31 mouse cellular contexts compared by ENCODE assay signal in genomic region chr3:53580596-53581254, GRCm38 (mm10).
DNase-seq lines count a peak whose midpoint lies in the region; ATAC-seq and TF ChIP-seq lines count a peak whose summit lies in the region.
"Had no signal": no experiment of that assay in that cellular context is flagged by ENCODE, and none has a peak within 500 bp of the region (broad histone marks: within the 10 kb centered on the region; RNA-seq: fewer than 3 reads in every experiment).

No protein-coding gene starts in this region.

- H3K9ac ChIP-seq in intestine, embryonic 14.5 days (ENCODE audit: low read length): no peak overlapping the region
- no peak overlapping the region for H3K9ac ChIP-seq in intestine, postnatal 0 days (ENCODE audit: low read depth, low read length)
- no peak overlapping the region for H3K9ac ChIP-seq in lung, embryonic 14.5 days
- no peak overlapping the region for H3K9ac ChIP-seq in midbrain, embryonic 11.5 days (ENCODE audit: low read length)
- H3K9ac ChIP-seq in midbrain, embryonic 16.5 days (ENCODE audit: low read depth, low read length): no peak overlapping the region
- H3K9ac ChIP-seq in stomach, postnatal 0 days (ENCODE audit: low read length): no peak overlapping the region
- H3K9ac ChIP-seq: embryonic facial prominence, embryonic 15.5 days; forebrain, embryonic 13.5 days; heart, embryonic 15.5 days; hindbrain, embryonic 12.5 days; liver, embryonic 13.5 days had no signal

- TF ChIP-seq CTCF in intestine, postnatal 0 days (IDR thresholded peaks at IDR 0.05; ENCODE audit: low read depth): no peak
- TF ChIP-seq CTCF in lung, embryonic 14.5 days (IDR thresholded peaks at IDR 0.05; ENCODE audit: low read depth): no peak
- no peak for TF ChIP-seq CTCF in stomach, postnatal 0 days (IDR thresholded peaks at IDR 0.05; ENCODE audit: low read depth)

- no peaks in the 10 kb centered on the region for H3K27me3 ChIP-seq in intestine, embryonic 14.5 days (replicated peaks; ENCODE audit: control insufficient read depth, insufficient read depth, low read length)
- H3K27me3 ChIP-seq in intestine, postnatal 0 days (replicated peaks; ENCODE audit: control insufficient read depth, insufficient read depth, low read length): no peaks in the 10 kb centered on the region
- H3K27me3 ChIP-seq in lung, embryonic 14.5 days (ENCODE audit: insufficient read depth, low read length): no peaks in the 10 kb centered on the region
- no peaks in the 10 kb centered on the region for H3K27me3 ChIP-seq in midbrain, embryonic 11.5 days (ENCODE audit: control insufficient read depth, insufficient read depth, low read length)
- H3K27me3 ChIP-seq in midbrain, embryonic 16.5 days (ENCODE audit: control insufficient read depth, insufficient read depth, low read depth, low read length): no peaks in the 10 kb centered on the region
- H3K27me3 ChIP-seq in stomach, postnatal 0 days (ENCODE audit: control insufficient read depth, insufficient read depth, low read length): no peaks in the 10 kb centered on the region
- H3K27me3 ChIP-seq: CH12.LX; embryonic facial prominence, embryonic 15.5 days; forebrain, embryonic 13.5 days; heart, embryonic 15.5 days; hindbrain, embryonic 12.5 days; liver, embryonic 13.5 days had no signal

- no peak overlapping the region for H3K4me3 ChIP-seq in intestine, embryonic 14.5 days (ENCODE audit: low read depth, low read length)
- no peak overlapping the region for H3K4me3 ChIP-seq in intestine, postnatal 0 days (ENCODE audit: low read depth, low read length)
- no peak overlapping the region for H3K4me3 ChIP-seq in lung, embryonic 14.5 days (ENCODE audit: low read depth, low read length)
- H3K4me3 ChIP-seq in midbrain, embryonic 11.5 days (ENCODE audit: low read depth, low read length): no peak overlapping the region
- H3K4me3 ChIP-seq in midbrain, embryonic 16.5 days (ENCODE audit: low read depth, low read length): no peak overlapping the region
- no peak overlapping the region for H3K4me3 ChIP-seq in stomach, postnatal 0 days (ENCODE audit: low read depth, low read length)
- H3K4me3 ChIP-seq: embryonic facial prominence, embryonic 10.5 days; embryonic facial prominence, embryonic 15.5 days; forebrain, embryonic 13.5 days; heart, embryonic 10.5 days; heart, embryonic 15.5 days; hindbrain, embryonic 12.5 days; liver, embryonic 13.5 days had no signal

- 35% methylated on average over 5 of the region's 5 CpGs for WGBS in intestine, embryonic 14.5 days
- WGBS in intestine, postnatal 0 days: 45% methylated on average over 5 of the region's 5 CpGs
- WGBS in lung, embryonic 14.5 days: 45% methylated on average over 5 of the region's 5 CpGs
- 81% methylated on average over 5 of the region's 5 CpGs for WGBS in midbrain, embryonic 11.5 days
- 85% methylated on average over 5 of the region's 5 CpGs for WGBS in midbrain, embryonic 16.5 days
- WGBS in stomach, postnatal 0 days: 37% methylated on average over 5 of the region's 5 CpGs

- DNase-seq in intestine, embryonic 14.5 days (ENCODE audit: low spot score): no peak
- DNase-seq in lung, embryonic 14.5 days: no peak
- DNase-seq in lung, postnatal 4 days: no peak
- DNase-seq in midbrain, embryonic 11.5 days (ENCODE audit: low spot score, missing footprints): peak; percentile 37
- DNase-seq in stomach, postnatal 0 days (ENCODE audit: low spot score): no peak
- DNase-seq in layer of hippocampus, adult 11-12 months (ENCODE audit: low spot score): no peak
- DNase-seq: adrenal gland, adult 2 months; adrenal gland, postnatal 36 days; cerebellum, adult 18-20 months; cerebellum, postnatal 10 days; gastrocnemius, postnatal 14 days; kidney, adult 9 months; kidney, postnatal 4 days; layer of hippocampus, postnatal 36 days; left cerebral cortex, postnatal 4 days; liver, embryonic 13.5 days; midbrain, embryonic 14.5 days; right cerebral cortex, adult 18-20 months; thymus, adult 18-20 months; thymus, postnatal 25 days had no signal

- peak; percentile 25 for TF ChIP-seq EP300 in stomach, postnatal 0 days (optimal IDR thresholded peaks at IDR 0.05)

- no peaks in the 10 kb centered on the region for H3K9me3 ChIP-seq in intestine, embryonic 14.5 days (ENCODE audit: control insufficient read depth, low read length)
- H3K9me3 ChIP-seq in intestine, postnatal 0 days (ENCODE audit: control insufficient read depth): no peaks in the 10 kb centered on the region
- H3K9me3 ChIP-seq in lung, embryonic 14.5 days (ENCODE audit: low read depth, low read length): no peaks in the 10 kb centered on the region
- H3K9me3 ChIP-seq in midbrain, embryonic 11.5 days (ENCODE audit: control insufficient read depth, low read length): no peaks in the 10 kb centered on the region
- H3K9me3 ChIP-seq in midbrain, embryonic 16.5 days (replicated peaks; ENCODE audit: control insufficient read depth, low read length, poor library complexity, severe bottlenecking): no peaks in the 10 kb centered on the region
- no peaks in the 10 kb centered on the region for H3K9me3 ChIP-seq in stomach, postnatal 0 days (ENCODE audit: control insufficient read depth, low read length)
- H3K9me3 ChIP-seq: embryonic facial prominence, embryonic 10.5 days; embryonic facial prominence, embryonic 15.5 days; forebrain, embryonic 13.5 days; heart, embryonic 10.5 days; heart, embryonic 15.5 days; hindbrain, embryonic 12.5 days; liver, embryonic 13.5 days had no signal

- H3K4me2 ChIP-seq in intestine, embryonic 14.5 days (ENCODE audit: low read length): no peak overlapping the region
- H3K4me2 ChIP-seq in intestine, postnatal 0 days (replicated peaks; ENCODE audit: low read depth): no peak overlapping the region
- no peak overlapping the region for H3K4me2 ChIP-seq in lung, embryonic 14.5 days
- H3K4me2 ChIP-seq in midbrain, embryonic 11.5 days: no peak overlapping the region
- H3K4me2 ChIP-seq in midbrain, embryonic 16.5 days (ENCODE audit: low read length): no peak overlapping the region
- no peak overlapping the region for H3K4me2 ChIP-seq in stomach, postnatal 0 days (replicated peaks; ENCODE audit: low read depth)
- H3K4me2 ChIP-seq: embryonic facial prominence, embryonic 15.5 days; forebrain, embryonic 13.5 days; heart, embryonic 15.5 days; hindbrain, embryonic 12.5 days; liver, embryonic 13.5 days had no signal

- H3K4me1 ChIP-seq in intestine, embryonic 14.5 days (replicated peaks; ENCODE audit: control insufficient read depth, insufficient read depth, low read length): peaks cover 2% of the 10 kb centered on the region; the same call in 1 of the 2 replicates
- no peaks in the 10 kb centered on the region for H3K4me1 ChIP-seq in intestine, postnatal 0 days (replicated peaks; ENCODE audit: control insufficient read depth, insufficient read depth, low read length)
- 0 out of 2 replicates have a peak, but pooled peaks cover 2% of the 10 kb centered on the region for H3K4me1 ChIP-seq in lung, embryonic 14.5 days (ENCODE audit: insufficient read depth)
- peaks cover 6% of the 10 kb centered on the region; the same call in 1 of the 2 replicates for H3K4me1 ChIP-seq in midbrain, embryonic 11.5 days (ENCODE audit: control insufficient read depth, insufficient read depth, low read length)
- H3K4me1 ChIP-seq in midbrain, embryonic 16.5 days (ENCODE audit: control insufficient read depth, insufficient read depth, low read length): no peaks in the 10 kb centered on the region
- no peaks in the 10 kb centered on the region for H3K4me1 ChIP-seq in stomach, postnatal 0 days (replicated peaks; ENCODE audit: control insufficient read depth, insufficient read depth)
- H3K4me1 ChIP-seq: embryonic facial prominence, embryonic 15.5 days; forebrain, embryonic 13.5 days; heart, embryonic 15.5 days; hindbrain, embryonic 12.5 days; liver, embryonic 13.5 days had no signal

- H3K27ac ChIP-seq in intestine, embryonic 14.5 days (ENCODE audit: low read depth): 0 out of 2 replicates have a peak overlapping the region, but pooled peaks have one; percentile 44
- no peak overlapping the region for H3K27ac ChIP-seq in intestine, postnatal 0 days (ENCODE audit: low read depth, low read length)
- peak overlapping the region; percentile 51; the same call in 1 of the 2 replicates for H3K27ac ChIP-seq in lung, embryonic 14.5 days (ENCODE audit: low read depth)
- H3K27ac ChIP-seq in midbrain, embryonic 11.5 days (ENCODE audit: low read depth, low read length): no peak overlapping the region
- H3K27ac ChIP-seq in midbrain, embryonic 16.5 days (ENCODE audit: low read length): no peak overlapping the region
- 0 out of 2 replicates have a peak overlapping the region, but pooled peaks have one; percentile 24 for H3K27ac ChIP-seq in stomach, postnatal 0 days (replicated peaks)
- H3K27ac ChIP-seq: embryonic facial prominence, embryonic 10.5 days; embryonic facial prominence, embryonic 15.5 days; forebrain, embryonic 13.5 days; heart, embryonic 10.5 days; heart, embryonic 15.5 days; hindbrain, embryonic 12.5 days; hindbrain, postnatal 0 days; liver, embryonic 13.5 days had no signal

- H3K36me3 ChIP-seq in intestine, embryonic 14.5 days (ENCODE audit: control insufficient read depth, insufficient read depth, low read length): no peaks in the 10 kb centered on the region
- no peaks in the 10 kb centered on the region for H3K36me3 ChIP-seq in intestine, postnatal 0 days (ENCODE audit: control insufficient read depth, insufficient read depth)
- H3K36me3 ChIP-seq in lung, embryonic 14.5 days (ENCODE audit: insufficient read depth): no peaks in the 10 kb centered on the region
- no peaks in the 10 kb centered on the region for H3K36me3 ChIP-seq in midbrain, embryonic 11.5 days (ENCODE audit: control insufficient read depth, insufficient read depth, low read length)
- no peaks in the 10 kb centered on the region for H3K36me3 ChIP-seq in midbrain, embryonic 16.5 days (ENCODE audit: control insufficient read depth, insufficient read depth, low read length)
- H3K36me3 ChIP-seq in stomach, postnatal 0 days (ENCODE audit: control insufficient read depth, insufficient read depth, low read length): no peaks in the 10 kb centered on the region
- H3K36me3 ChIP-seq: embryonic facial prominence, embryonic 10.5 days; embryonic facial prominence, embryonic 15.5 days; heart, embryonic 10.5 days; heart, embryonic 15.5 days; hindbrain, embryonic 12.5 days; liver, embryonic 13.5 days had no signal

- ATAC-seq in intestine, embryonic 14.5 days (replicated peaks; ENCODE audit: low FRiP score, low TSS enrichment, low read depth): peak; percentile 47; the same call in 1 of the 2 replicates
- no peak for ATAC-seq in intestine, postnatal 0 days
- ATAC-seq in lung, embryonic 14.5 days (ENCODE audit: insufficient read depth): peak; percentile 35; the same call in 1 of the 2 replicates
- no peak for ATAC-seq in midbrain, embryonic 11.5 days (ENCODE audit: low FRiP score)
- no peak for ATAC-seq in midbrain, embryonic 16.5 days
- peak; percentile 38; the same call in 1 of the 2 replicates for ATAC-seq in stomach, postnatal 0 days (ENCODE audit: low FRiP score, low TSS enrichment)
- ATAC-seq: activated CD4-positive, CD25-positive, alpha-beta regulatory T cell, adult 4 months; forebrain, embryonic 13.5 days; hindbrain, postnatal 0 days had no signal

Comparison
In these comparisons a context has a peak if more than half of its experiments do, and no peak if none do; other contexts are left out.
1. ATAC-seq: peak in intestine, embryonic 14.5 days (single experiment), lung, embryonic 14.5 days (single experiment) and stomach, postnatal 0 days (single experiment); none in intestine, postnatal 0 days (single experiment), midbrain, embryonic 11.5 days (single experiment) and midbrain, embryonic 16.5 days (single experiment).
2. H3K27ac ChIP-seq: peak in intestine, embryonic 14.5 days (single experiment), lung, embryonic 14.5 days (single experiment) and stomach, postnatal 0 days (single experiment); none in intestine, postnatal 0 days (single experiment), midbrain, embryonic 11.5 days (single experiment) and midbrain, embryonic 16.5 days (single experiment).